Mouse (Mus musculus) retina, embryonic 14.5 days (tissue): Measurements from ENCODE around the gene Zfp560.
"Not testable (repeated sequence)": the region's sequence is repeated elsewhere in the genome, so short reads cannot be mapped to it uniquely, and the experiment has no call there.

Experiments
- DNase-seq: peaks from one replicate; pipeline ENCODE4 v3.0.0-alpha.2; 2015; ENCODE audit warnings: low spot score

Gene Zfp560

GRCm38 (mm10) chr9:20384532-20385342, at the start of gene Zfp560:
Gene Zfp560, minus strand, starts transcription at chr9:20385177.
- peak; percentile 97 for DNase-seq

GRCm38 (mm10) chr9:20430004-20430403, 45.0 kb upstream of the Zfp560 start:
- no peak for DNase-seq

- no peak for DNase-seq
These were observed 26.5 kb upstream of the Zfp560 start for GRCm38 (mm10) chr9:20411460-20411859.

- no peak for DNase-seq
These were observed 24.3 kb upstream of the Zfp560 start for GRCm38 (mm10) chr9:20409319-20409718.

GRCm38 (mm10) chr9:20385343-20385703, 346 bp upstream of the Zfp560 start:
- no peak for DNase-seq

- DNase-seq, result no peak
These were observed 1.3 kb downstream of the Zfp560 start for GRCm38 (mm10) chr9:20383659-20384058.

- no peak for DNase-seq
These were observed 10.3 kb downstream of the Zfp560 start for GRCm38 (mm10) chr9:20374712-20375111.

GRCm38 (mm10) chr9:20367311-20367710, 17.7 kb downstream of the Zfp560 start:
- no peak for DNase-seq

- DNase-seq, result no peak
These were observed 36.5 kb downstream of the Zfp560 start for GRCm38 (mm10) chr9:20348501-20348900.

- DNase-seq, result no peak
These were observed 49.0 kb downstream of the Zfp560 start, which contains the start of gene Olfr18 for GRCm38 (mm10) chr9:20335994-20336393. Gene Olfr18, minus strand, starts transcription at chr9:20336094.

GRCm38 (mm10) chr9:20298232-20298631, 86.7 kb downstream of the Zfp560 start, which contains the start of gene Olfr873:
Gene Olfr873, plus strand, starts transcription at chr9:20298532.
- no peak for DNase-seq

- DNase-seq, result not testable (repeated sequence)
These were observed 89.4 kb downstream of the Zfp560 start for GRCm38 (mm10) chr9:20295562-20295961.
